Mouse (Mus musculus) stomach, postnatal 0 days (tissue): ENCODE results near the gene Gopc.

ENCODE experiments used
- CTCF ChIP-seq: IDR thresholded peaks from 2 replicates; pipeline ENCODE4 v1.5.1; 2016; ENCODE audit warnings: antibody characterized with exemption, low read depth, mild to moderate bottlenecking, moderate library complexity
- EP300 ChIP-seq: optimal IDR thresholded peaks from 2 replicates; pipeline ENCODE3; 2016; ENCODE audit warnings: antibody characterized with exemption

DNA sequence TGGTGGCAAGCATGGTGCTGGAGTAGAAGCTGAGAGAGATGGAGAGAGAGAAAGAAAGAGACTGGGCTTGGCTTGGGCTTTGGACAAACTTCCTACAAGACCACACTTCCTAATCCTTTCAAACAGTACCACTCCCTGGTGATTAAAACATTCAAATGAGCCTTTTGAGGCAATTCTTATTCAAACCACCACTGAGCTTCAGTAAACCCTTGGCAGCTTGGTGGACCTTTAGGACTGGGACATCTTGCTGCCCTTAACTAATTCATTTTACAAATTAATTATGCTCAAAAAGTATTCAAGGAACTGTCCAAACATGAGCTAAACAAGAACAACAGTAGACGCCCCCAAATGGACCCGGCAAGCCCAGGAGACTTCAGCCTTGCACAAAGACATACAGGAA, 86.0 kb downstream of the Gopc start:
- TF ChIP-seq EP300 = no peak
- no peak for TF ChIP-seq CTCF
